Mouse (Mus musculus) forebrain, embryonic 14.5 days (tissue): ENCODE data around the gene Myl6b. TPM values are rescaled to one million over a fixed set of nuclear protein-coding genes. Genes with fewer than 3 reads are reported as not detected.

Experiments
- ATAC-seq: fragments of 200-750 bp; cut with Nextera tagmentation; 2 replicates; pipeline ENCODE4 v1.8.0; 2017; ENCODE audit warnings: mild to moderate bottlenecking, moderate library complexity
- DNase-seq: peaks from one replicate; pipeline ENCODE4 v3.0.0-alpha.2; 2015; ENCODE audit warnings: low spot score
- H3K27ac ChIP-seq: fragments of 300-500 bp; sonication (generic); 2 replicates; pipeline ENCODE4 v1.5.1; 2014; ENCODE audit warnings: low read depth, mild to moderate bottlenecking, control low read depth, low read length, moderate library complexity
- H3K27me3 ChIP-seq: fragments of 300-500 bp; sonication (generic); replicated peaks from 2 replicates; pipeline ENCODE4 v1.6.1; 2014; ENCODE audit warnings: low read length, control low read depth, mixed read lengths; ENCODE audit not compliant: control insufficient read depth, insufficient read depth
- H3K36me3 ChIP-seq: fragments of 300-500 bp; sonication (generic); 2 replicates; pipeline ENCODE4 v1.6.1; 2014; ENCODE audit warnings: low read length, control low read depth; ENCODE audit not compliant: control insufficient read depth, insufficient read depth
- H3K4me1 ChIP-seq: fragments of 300-500 bp; sonication (generic); 2 replicates; pipeline ENCODE4 v1.6.1; 2014; ENCODE audit warnings: antibody characterized with exemption, low read length, control low read depth; ENCODE audit not compliant: control insufficient read depth, insufficient read depth
- H3K4me2 ChIP-seq: fragments of 300-500 bp; sonication (generic); 2 replicates; pipeline ENCODE4 v1.6.1; 2014; ENCODE audit warnings: mild to moderate bottlenecking, control low read depth, low read length
- H3K4me3 ChIP-seq: fragments of 300-500 bp; sonication (generic); 2 replicates; pipeline ENCODE4 v1.5.1; 2014; ENCODE audit warnings: low read depth, low read length, control low read depth
- H3K9ac ChIP-seq: fragments of 300-500 bp; sonication (generic); 2 replicates; pipeline ENCODE4 v1.6.1; 2014; ENCODE audit warnings: mild to moderate bottlenecking, low read length, control low read depth, moderate library complexity
- H3K9me3 ChIP-seq: fragments of 300-500 bp; sonication (generic); replicated peaks from 2 replicates; pipeline ENCODE4 v1.6.1; 2016; ENCODE audit warnings: low read length, control low read depth, mixed read lengths; ENCODE audit not compliant: control insufficient read depth
- WGBS: fragments of 180-500 bp; shearing (Covaris S2); extraction: QIAGEN DNeasy Blood & Tissue Kit; methylation state at CpG from one replicate; pipeline ENCODE4 v1.1.7; 2014; 5-methylcytosine and 5-hydroxymethylcytosine counted together
- polyA plus RNA-seq: library from polyadenylated mRNA; unstranded; fragments of >200 nt; fragmentation: Nextera tagmentation; extraction: Ambion mirVana; gene quantifications from 2 replicates; pipeline ENCODE4 v1.2.1, GENCODE M21; 2014

The Myl6b gene
- polyA plus RNA-seq, 1 experiment from 2014 or later: 4.6 TPM

- ATAC-seq (no peak), DNase-seq (no peak)
- Histone ChIP-seq H3K9ac (no peak overlapping the region), H3K27me3 (no peaks in the 10 kb centered on the region), H3K4me2 (no peak overlapping the region), H3K27ac (no peak overlapping the region), H3K4me3 (no peak overlapping the region), H3K4me1 (no peaks in the 10 kb centered on the region), H3K36me3 (peaks cover 23% of the 10 kb centered on the region), H3K9me3 (no peaks in the 10 kb centered on the region)
- WGBS: 89% methylated on average over 1 of the region's 1 CpGs
Measured at GRCm38 (mm10) chr10:128538340-128538870, 39.9 kb upstream of the Myl6b start.

- Histone ChIP-seq H3K4me2 (peak overlapping the region; percentile 32; the same call in 1 of the 2 replicates), H3K9me3 (no peaks in the 10 kb centered on the region), H3K36me3 (peaks cover 5% of the 10 kb centered on the region; the same call in 1 of the 2 replicates), H3K9ac (peak overlapping the region; percentile 9; the same call in 1 of the 2 replicates), H3K27ac (no peak overlapping the region), H3K4me1 (no peaks in the 10 kb centered on the region), H3K27me3 (no peaks in the 10 kb centered on the region), H3K4me3 (peak overlapping the region; percentile 5; the same call in 1 of the 2 replicates)
- 15% methylated on average over 18 of the region's 18 CpGs for WGBS
- DNase-seq (peak; percentile 92), ATAC-seq (peak; percentile 95)
Measured at GRCm38 (mm10) chr10:128536266-128536940, 37.9 kb upstream of the Myl6b start.

DNA sequence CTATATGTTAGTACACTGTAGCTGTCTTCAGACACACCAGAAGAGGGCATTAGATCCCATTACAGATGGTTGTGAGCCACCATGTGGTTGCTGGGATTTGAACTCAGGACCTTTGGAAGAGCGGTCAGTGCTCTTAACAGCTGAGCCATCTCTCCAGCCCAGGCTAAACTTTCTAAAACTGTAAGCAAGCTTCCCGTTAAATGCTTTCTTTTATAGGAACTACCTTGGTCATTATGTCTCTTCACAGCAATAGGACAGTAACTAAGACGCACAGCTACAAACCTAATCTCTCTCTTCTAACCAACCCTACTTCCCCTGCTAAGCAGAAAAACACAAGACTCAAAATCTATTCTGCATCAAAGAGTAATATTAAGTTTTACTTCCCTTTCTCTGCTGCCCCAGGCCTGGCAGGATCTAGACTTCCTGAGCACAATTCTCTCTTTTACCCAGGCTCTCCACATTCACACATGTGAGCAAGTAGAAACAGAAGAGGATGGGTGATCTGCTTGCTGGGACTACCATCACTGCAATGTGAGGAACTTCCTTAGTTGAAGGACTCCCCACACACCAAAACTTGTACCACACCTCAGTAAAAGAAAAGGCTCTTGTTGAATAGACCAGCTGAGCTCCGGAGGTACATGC is 37.3 kb upstream of the Myl6b start:
- H3K4me3 ChIP-seq: peak overlapping the region; percentile 5; the same call in 1 of the 2 replicates
- WGBS: 77% methylated on average over 4 of the region's 4 CpGs

DNA sequence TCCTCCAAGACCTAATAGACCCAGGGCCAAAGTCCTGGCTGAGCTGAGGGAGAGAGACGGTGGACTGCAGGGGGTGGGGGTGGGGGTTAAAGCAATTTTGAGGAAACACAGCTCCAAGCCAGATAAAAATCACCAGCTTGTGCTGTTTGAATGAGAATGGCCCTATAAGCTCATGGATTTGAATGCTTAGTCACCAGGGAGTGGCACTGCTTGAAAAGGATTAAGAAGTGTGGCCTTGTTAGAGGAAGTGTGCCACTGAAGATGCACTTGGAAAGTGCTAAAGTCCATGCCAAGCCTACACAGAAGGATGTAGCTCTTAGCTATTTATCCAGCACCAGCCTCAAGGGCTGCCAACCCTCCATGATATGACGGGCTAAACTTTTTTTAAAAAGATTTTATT is 36.7 kb upstream of the Myl6b start:
- no peak overlapping the region for H3K9ac ChIP-seq
- no peak overlapping the region for H3K4me3 ChIP-seq
- no peaks in the 10 kb centered on the region for H3K9me3 ChIP-seq
- no peaks in the 10 kb centered on the region for H3K27me3 ChIP-seq
- H3K27ac ChIP-seq: no peak overlapping the region
- no peaks in the 10 kb centered on the region for H3K36me3 ChIP-seq
- DNase-seq (no peak), ATAC-seq (no peak)
- H3K4me1 ChIP-seq: no peaks in the 10 kb centered on the region
- no peak overlapping the region for H3K4me2 ChIP-seq
- WGBS: 77% methylated on average over 2 of the region's 2 CpGs

More for the DNA sequence above, 37.3 kb upstream of the Myl6b start:
- Histone ChIP-seq H3K27me3 (no peaks in the 10 kb centered on the region), H3K27ac (peak overlapping the region; percentile 30; the same call in 1 of the 2 replicates), H3K4me2 (peak overlapping the region; percentile 32; the same call in 1 of the 2 replicates), H3K9me3 (no peaks in the 10 kb centered on the region), H3K36me3 (no peaks in the 10 kb centered on the region), H3K9ac (peak overlapping the region; percentile 9; the same call in 1 of the 2 replicates), H3K4me1 (no peaks in the 10 kb centered on the region)
- no peak; the same call in 1 of the 2 replicates for ATAC-seq
- no peak for DNase-seq

DNA sequence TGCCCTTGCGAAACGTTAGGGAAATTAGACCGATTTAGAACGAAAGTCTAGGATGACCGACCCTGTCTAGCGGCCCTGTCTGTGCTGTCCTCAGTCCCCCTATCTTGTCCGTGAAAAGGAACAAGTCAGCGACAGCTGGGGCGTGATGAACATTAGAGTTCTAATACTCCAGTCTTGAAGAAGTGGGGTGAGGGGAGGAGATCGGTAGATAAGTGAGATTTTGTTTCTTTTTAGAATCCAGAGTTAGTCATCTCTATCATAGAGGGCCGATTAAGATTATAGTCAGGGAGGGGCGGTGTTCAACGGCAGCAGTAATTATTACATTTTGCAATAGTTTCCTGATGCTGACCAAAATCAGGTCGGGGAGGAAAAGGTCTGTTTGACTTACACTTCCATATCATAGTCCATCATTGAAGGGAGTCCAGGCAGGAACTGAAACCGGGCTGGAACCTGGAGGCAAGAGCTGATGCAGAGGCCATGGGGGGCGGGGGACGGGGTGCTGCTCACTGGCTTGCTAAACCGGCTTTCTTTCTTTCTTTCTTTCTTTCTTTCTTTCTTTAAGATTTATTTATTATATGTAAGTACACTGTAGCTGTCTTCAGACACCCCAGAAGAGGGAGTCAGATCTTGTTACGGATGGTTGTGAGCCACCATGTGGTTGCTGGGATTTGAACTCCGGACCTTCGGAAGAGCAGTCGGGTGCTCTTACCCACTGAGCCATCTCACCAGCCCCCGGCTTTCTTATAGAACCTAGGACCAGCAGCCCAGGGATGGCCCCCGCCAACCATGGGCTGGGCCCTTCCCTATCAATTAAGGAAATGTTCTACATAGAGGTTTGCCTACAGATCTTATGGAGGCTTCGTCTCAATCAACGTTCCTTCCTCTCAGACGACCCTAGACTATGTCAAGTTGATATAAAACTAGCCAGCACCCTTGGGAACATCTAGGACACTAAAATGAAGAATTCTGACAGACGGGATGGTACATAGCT is 28.2 kb upstream of the Myl6b start:
- ATAC-seq (no peak), DNase-seq (no peak)
- peak overlapping the region; percentile 64 for H3K4me3 ChIP-seq
- peaks cover 7% of the 10 kb centered on the region; the same call in 1 of the 2 replicates for H3K4me1 ChIP-seq
- H3K4me2 ChIP-seq: peak overlapping the region; percentile 100
- H3K27me3 ChIP-seq: 0 out of 2 replicates have a peak, but pooled peaks cover 7% of the 10 kb centered on the region
- 31% methylated on average over 28 of the region's 28 CpGs for WGBS
- H3K9me3 ChIP-seq: no peaks in the 10 kb centered on the region
- H3K9ac ChIP-seq: peak overlapping the region; percentile 71; the same call in 1 of the 2 replicates
- H3K36me3 ChIP-seq: no peaks in the 10 kb centered on the region
- no peak overlapping the region for H3K27ac ChIP-seq

- Histone ChIP-seq H3K4me2 (peak within 1 kb of the TSS; percentile 100), H3K9me3 (no peaks in the 10 kb centered on the region), H3K36me3 (no peaks in the 10 kb centered on the region), H3K9ac (peak within 1 kb of the TSS; percentile 71), H3K4me3 (peak within 1 kb of the TSS; percentile 64), H3K4me1 (peaks cover 7% of the 10 kb centered on the region; the same call in 1 of the 2 replicates), H3K27ac (peak within 1 kb of the TSS; percentile 14; the same call in 1 of the 2 replicates), H3K27me3 (0 out of 2 replicates have a peak, but pooled peaks cover 7% of the 10 kb centered on the region)
- WGBS: under 1% methylated on average over 37 of the region's 37 CpGs
- ATAC-seq: peak; percentile 95
- DNase-seq: peak; percentile 97
Measured at GRCm38 (mm10) chr10:128525671-128526308, 27.3 kb upstream of the Myl6b start, which contains the start of gene Esyt1. TSS of gene Esyt1 (minus strand) at chr10:128525871.

- Histone ChIP-seq H3K36me3 (no peaks in the 10 kb centered on the region), H3K9me3 (no peaks in the 10 kb centered on the region), H3K27me3 (0 out of 2 replicates have a peak, but pooled peaks cover 7% of the 10 kb centered on the region), H3K4me1 (peaks cover 7% of the 10 kb centered on the region; the same call in 1 of the 2 replicates), H3K27ac (peak overlapping the region; percentile 14; the same call in 1 of the 2 replicates), H3K4me2 (peak overlapping the region; percentile 100), H3K9ac (peak overlapping the region; percentile 71), H3K4me3 (peak overlapping the region; percentile 64)
- DNase-seq: peak; percentile 64
- WGBS: under 1% methylated on average over 58 of the region's 58 CpGs
- peak; percentile 53 for ATAC-seq
Measured at GRCm38 (mm10) chr10:128524732-128525662, 26.5 kb upstream of the Myl6b start.
